Mouse (Mus musculus): ENCODE measurements around the gene Sgk1.
A peak's percentile ranks its signal among the peaks of the same experiment; 100 is the strongest.

Gene Sgk1

DNA sequence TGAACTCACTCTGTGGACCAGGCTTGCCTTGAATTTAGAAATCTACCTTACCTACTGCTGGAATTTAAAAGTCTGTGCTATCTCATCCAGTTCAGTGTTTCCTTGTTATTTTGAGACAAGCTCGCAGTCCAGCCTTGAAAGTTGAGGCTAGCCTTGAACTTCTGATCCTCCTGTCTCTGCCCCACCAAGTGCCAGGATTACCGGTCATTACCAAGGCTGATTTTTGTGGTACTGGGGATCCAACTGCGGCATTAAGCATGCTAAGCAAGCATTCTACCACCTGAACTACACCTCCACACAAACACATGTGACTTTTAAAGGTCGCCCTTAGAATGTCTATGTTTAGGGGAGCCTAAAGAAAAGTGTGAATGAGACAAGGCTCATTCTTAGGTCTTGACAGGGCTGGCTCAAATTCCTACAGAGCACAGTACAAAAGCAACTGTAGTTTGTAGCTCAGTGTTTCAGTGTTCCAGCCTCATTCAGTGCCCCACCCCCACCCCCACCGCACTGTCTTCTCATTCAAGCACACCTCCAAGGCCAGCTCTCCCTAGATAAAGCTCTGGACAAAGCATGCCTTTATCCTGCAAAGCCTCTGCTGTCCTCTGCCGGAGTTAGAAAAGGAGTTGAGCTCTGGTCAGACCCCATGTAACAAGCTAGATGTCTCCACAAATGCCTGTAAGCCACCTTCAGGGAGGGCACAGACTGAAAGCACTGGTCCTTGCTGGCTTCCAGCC is 36.2 kb downstream of the Sgk1 start:
- no peak for DNase-seq (ENCODE audit: low spot score)

DNA sequence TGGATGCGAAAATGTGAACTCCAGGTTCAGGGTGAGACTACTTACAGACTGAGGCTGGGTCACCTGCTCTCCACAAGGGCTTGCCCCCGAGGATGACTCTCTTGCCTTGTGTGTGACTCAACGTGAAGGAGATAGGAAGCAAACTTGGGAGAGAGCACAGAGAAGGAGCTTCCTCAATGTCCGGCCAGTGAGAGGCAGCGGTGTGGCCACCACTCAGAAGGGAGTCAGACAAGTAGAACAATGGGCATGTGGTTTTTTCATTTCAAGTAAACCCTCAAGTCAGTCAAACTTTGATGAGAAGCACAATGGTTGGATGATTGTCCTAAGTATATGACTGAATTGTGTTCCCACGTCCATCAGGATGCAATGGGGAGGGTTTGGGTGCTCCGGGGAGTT is 36.8 kb downstream of the Sgk1 start:
- DNase-seq (ENCODE audit: low spot score) = no peak

DNA sequence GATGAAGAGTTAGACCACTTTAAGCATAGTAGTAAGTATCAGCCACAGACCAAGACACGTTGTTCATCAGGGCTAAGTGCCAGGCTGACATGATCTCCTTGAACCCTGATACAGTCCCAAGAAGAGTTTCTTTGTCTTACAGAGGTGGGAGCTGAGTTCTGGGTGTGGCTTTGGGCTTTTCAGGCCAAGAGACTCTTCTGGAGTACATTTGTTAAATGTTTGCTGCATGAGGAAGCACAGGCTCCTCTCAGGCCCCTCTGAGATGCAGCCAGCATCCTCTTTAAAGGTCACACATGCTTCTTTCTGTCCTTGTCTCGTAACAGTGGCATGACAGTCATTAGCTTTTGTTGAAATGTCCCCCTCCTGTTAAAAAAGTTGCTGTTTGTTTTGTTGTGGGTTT is 38.6 kb downstream of the Sgk1 start:
- DNase-seq (ENCODE audit: low spot score) = no peak

DNA sequence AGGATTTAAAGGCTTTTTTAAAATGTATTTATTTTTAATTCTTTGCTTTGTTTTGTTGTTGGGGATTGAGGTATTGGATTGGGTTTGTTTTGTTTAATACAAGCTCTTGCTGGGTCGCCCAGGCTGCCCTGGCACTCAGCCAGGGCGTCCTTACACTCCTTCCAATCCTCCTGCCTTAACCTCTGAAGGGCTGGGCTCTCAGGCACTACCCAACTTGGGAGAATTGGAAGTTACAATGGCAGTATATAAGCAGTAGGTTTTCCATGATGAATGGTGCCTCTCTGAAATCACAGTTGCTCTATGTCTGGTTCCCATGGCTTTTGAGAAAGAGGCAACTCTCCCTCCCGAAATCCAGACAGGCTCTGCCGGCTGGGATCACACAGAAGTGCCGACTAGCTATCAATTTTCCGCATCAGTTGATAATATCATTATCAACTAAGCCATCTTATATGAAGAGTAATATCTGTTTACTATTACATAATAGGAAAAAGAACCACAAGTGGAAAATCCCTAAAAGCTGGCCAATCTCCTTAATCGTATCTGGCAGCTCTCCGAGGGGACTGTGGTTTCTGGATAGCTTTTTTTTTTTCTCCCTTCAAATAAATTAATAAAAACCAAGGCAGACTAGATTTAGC is 40.8 kb downstream of the Sgk1 start:
- peak; percentile 14 for DNase-seq (ENCODE audit: low spot score)

DNA sequence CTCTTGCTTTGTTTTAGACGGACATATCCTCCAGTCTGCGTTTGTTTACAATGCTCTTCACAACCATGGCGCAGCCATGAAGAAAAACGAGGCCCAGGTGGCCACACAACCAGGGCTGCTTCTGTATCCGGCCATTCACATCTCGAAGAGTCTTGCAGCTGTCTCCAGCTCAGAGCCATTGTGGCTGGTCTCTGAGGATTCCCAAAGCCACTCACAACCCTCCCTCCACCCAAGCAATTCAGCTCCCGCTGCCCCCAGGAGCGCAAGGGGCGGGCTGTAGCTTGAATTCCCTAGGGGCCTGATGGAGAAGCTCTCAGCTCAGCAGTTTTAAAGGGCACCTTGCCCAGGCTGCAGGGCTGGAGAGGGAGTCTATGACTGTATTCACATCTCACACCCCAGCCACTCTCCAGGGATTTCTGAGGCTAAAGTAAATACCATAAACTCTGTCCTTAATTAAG is 41.5 kb downstream of the Sgk1 start:
- peak; percentile 41 for DNase-seq (ENCODE audit: low spot score)

DNA sequence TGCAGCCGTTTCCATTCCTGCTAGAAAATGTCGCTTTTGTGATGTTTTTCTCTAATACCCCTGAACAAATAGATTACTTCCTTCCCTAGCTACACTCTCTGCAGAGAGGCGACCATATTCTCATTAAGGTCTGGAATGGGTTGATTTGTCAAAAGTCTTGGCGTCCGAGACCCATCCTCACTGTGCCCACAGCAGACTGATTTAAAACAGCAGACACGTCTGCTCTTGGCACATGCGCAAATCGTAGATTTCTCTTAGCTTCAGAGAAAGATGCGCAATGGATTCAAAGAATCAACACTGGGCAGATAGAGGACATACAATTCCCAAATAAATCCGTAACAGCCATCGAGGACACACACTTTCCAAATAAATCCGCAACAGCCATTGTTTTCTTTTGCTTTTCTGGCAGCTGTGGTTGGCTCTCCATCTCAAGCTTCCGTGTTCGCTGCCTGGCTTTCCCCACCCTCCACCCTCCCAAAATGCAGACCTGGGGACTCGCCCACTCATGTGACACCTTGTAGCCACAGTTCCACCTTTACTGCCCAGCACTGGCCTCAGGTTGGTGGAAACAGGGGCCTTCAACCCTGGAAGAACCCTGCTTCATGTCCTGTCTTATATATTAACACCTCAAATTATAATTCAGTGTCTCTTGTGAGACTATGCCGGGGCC is 42.2 kb downstream of the Sgk1 start:
- no peak for DNase-seq (ENCODE audit: low spot score)

DNA sequence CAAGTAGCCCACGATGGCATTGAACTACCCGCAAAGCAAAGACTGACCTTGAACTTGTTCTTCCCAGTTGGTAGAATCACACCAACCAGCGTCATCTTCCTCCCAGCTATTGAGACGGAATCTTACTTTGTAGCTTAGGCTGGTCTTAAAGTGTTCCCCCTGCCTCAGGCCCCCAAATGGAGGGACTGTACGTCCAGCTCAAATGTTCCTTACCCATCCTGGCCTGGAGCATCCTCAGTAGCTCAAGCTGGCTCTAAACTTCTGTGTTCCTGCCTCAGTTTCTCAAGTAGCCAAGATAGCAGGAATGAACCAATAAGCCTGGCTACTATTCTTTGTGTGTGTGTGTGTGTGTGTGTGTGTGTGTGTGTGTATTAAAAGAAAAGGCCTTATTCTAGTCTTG is 45.0 kb downstream of the Sgk1 start:
- DNase-seq (ENCODE audit: low spot score) = no peak

DNA sequence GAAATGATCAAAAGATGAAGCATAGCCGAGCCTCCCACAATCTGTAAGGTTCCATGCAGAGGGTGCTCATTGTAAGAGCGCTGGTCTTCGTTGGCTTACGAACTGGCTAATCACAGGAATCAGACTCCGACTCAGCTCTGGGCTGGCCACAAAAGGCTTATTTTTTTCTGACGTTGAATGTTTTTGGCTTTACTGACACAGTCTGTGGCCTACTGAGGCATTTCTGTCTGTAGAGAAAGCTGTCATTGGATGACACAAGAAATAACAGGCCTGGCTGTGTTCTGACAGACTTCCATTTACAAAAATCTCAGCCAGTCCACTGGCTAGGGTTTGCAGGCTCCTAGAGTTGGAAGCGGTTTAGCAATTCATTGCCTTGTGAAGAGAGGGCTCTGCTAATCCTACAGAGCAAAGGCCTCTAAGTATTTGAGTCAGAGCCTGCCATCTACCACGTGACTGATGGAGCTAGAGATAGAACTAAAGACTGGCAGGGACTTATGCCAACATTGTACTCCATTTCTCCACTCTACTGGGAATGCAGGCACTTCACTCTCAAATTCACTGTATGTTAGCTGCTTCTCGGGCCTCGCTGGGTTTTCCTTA is 48.9 kb downstream of the Sgk1 start:
- DNase-seq (ENCODE audit: low spot score) = no peak

DNA sequence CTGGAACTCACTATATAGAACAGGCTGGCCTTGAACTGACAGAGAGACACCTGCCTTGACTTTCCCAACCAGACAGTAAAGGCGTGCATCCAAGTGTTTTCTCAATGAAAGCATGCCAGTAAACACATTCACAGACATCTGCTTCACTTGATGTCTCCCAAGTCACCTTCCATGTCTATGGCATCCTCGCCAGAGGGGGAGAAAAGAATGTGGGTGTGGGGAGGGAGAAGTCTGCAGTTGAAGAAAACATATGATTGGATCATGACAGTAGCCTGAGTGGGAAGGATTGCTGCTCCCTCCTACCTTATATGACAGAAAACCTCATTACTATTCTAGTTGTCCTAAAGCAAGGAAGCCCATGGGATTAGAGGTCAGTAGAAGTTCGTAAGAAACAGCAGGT is 50.8 kb downstream of the Sgk1 start:
- no peak for DNase-seq (ENCODE audit: low spot score)

DNA sequence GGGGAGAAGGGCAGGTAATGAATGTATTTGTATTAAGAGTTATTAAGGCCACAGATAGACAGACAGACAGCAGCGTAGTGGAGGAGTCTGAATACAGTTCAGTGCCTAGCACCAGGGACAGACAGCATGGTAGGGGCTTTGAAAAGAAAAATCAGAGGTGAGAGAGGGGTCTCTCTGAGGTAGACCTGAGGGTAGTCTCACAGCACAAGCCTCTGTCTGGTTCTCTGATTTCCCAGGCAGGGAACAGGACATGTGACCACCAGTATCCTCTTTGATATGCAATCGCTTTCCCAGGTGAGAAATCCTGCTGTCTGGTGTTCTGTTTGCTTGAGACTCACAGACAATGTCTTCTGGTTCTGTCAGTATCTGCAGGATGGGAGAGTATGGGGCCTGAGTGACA is 52.8 kb downstream of the Sgk1 start:
- DNase-seq (ENCODE audit: low spot score) = no peak

DNA sequence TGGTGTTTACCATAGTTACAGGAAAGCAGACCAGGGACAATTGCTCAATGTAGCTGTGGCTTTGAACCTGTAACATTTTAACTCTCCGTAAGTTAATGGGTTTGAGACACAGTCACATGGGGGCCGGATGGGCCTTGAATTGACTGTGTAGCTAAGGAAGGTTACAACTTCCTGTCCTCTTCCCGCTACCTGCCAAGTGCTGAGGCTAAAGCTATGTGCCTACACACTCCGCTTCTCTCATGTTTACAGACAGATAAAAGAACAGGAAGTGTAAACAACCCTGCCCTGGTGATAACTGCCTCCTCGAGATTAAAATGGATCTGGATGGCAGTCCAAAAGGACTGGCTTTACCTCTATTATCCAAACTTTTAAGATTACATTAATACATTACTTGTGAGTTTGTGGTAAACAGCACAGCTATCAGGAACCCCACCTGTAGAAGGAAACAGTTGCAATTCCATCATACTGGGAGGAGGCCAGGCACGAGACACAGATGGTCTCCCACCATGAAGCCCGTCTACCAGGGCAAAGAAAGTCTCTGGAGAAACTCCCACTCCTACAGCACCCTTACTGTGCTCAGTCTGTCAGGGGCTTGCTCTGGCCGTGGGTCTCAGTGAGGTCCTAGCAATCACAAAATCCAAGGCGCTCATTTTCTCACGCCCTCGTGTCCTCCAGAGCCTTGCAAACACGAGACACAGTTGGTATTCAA is 54.7 kb downstream of the Sgk1 start:
- no peak for DNase-seq (ENCODE audit: low spot score)

DNA sequence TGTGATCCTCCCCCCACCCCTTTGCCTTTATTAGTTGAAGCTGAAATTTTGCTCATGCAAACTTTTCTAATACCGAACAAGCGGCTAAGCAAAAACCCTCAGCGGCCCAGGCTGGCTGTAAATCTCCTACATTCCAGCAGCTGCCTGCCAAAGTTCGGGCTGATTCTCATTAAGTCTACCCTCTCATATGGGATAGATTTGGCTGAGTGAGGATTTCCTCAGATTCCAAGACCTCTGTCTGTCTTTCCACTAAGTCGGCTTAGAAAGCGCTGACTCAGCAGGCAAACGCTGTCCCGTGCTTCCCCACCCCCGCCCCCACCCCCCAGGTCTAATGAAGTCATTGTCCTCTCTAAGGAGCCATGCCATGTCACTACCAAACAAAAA is 55.2 kb downstream of the Sgk1 start:
- DNase-seq (ENCODE audit: low spot score) = no peak

DNA sequence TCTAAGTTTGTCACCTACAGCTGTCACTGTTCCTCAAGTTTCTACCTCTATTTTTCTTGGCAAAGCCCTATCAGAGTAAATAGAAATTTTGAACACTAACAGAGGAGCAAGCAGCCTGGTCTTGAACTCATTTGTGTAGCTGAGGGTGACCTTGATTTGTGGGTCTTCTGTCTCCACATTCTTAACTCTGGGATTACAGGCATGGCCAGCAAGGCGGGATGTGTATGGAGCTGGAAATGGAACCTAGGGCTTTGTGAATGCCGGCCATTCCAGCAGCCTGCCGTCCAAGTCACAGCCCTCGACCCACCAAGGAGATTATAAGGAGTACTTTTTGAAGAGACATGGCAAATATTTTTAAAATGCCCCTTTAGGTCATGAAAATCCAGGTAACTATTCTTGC is 56.2 kb downstream of the Sgk1 start:
- DNase-seq (ENCODE audit: low spot score) = no peak

DNA sequence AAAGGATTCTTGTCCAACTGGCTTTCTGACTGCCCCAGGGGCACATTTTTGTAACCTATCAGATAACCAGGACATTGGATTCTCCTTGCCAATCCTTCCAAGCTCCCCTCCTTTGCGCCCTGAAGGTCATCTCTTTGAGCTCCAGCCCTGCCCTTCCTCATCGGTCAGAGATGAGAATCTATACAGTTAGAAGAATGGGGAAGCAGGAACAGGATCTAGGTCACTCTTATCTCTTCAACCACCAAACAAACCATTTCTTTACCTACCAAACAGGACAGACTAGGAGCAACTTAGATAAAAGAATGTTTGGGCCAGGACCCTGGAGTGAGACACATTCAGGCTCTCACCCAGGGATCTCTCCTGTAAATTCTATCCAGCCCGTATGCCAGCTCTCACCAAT is 59.3 kb downstream of the Sgk1 start:
- no peak for DNase-seq (ENCODE audit: low spot score)

DNA sequence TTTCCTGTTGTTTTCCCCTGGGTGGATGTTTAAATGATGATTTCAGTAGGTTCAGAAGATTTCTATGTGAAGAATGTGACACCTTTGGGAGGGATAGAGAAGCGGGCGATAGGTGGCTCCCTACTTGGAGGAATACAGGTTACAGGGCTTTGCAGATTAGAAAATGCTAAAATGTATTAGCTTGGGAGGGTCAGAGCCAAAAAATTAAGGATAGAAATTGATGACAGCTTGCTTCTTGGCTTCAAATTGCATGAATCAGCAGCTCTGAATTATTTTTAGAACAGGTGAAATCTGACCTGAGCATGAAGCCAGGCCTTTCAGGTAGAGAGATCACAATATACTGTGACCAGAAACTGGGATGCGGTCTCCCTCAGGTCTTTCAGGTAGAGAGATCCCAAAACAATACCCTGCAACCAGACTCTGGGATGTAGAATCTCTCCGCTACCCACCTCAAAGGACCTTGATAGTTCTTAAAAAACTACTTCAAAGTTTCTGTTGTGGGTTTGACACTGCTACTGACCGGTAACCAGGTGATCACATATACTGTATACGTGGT is 61.2 kb downstream of the Sgk1 start:
- DNase-seq (ENCODE audit: low spot score) = no peak

DNA sequence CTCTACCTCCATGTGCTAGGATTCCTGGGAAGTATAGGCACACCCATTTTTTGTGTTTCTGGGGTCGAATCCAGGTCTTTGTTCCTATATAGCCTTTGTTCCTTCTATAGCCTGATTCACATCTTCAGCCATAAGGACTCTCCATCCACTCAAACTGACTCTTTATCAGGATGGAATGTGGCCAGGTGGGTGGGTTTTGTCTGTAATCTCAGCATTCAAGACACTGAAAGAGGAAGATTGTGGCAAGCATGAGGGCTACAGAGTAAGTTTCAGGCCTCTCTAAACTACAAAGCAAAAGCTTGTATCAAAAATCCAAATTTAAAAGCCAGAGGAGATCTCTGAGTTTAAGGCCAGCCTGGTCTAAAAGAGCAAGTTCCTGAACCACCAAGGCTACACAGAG is 63.2 kb downstream of the Sgk1 start:
- DNase-seq (ENCODE audit: low spot score) = no peak

DNA sequence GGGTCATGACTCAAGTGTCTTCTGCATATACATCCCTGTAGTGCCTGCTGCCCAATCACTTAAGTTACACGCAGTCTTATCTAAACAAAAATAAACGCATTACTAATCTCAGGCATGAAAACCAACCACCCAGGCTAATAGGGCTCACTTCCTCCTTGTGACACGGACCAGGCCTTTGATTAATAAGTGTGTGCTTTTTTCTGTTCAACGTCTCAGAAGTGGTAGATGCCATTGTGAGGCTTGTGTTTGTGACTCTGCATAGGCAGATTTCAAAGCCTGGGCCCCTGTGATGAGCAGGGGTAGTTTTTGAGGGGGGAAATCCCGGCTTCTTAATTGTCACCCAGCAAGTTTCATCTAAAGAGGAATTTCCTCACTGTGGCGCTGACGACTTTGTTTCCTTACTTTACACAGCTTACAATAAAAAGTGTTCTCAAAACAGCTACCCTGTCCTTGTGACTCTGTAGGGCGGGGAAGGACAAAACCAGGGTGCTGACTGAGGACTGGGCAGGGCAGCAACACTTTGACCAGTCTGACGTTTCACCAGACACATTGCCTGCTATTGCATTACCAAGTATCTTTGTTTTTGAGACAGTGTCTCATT is 64.9 kb downstream of the Sgk1 start:
- DNase-seq (ENCODE audit: low spot score) = no peak

DNA sequence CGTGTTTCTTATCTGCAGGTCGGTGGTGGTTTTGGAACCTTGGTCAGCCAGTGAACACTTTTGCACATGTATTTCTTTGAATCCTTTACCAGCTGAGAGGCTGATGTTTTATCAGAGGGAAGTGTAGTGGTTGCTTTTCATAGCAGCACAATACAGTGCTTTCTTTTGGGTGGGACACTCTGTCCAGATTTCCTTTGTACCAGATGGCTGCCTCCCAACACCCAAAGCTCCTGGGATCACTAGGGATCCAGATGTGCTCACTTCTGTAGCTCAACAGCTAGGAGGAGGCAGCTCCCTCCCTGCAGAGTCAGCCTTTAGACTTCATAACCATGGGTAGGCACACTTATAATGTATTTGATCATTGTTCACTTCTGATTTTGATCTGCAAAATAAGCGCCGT is 70.5 kb downstream of the Sgk1 start:
- no peak for DNase-seq (ENCODE audit: low spot score)

DNA sequence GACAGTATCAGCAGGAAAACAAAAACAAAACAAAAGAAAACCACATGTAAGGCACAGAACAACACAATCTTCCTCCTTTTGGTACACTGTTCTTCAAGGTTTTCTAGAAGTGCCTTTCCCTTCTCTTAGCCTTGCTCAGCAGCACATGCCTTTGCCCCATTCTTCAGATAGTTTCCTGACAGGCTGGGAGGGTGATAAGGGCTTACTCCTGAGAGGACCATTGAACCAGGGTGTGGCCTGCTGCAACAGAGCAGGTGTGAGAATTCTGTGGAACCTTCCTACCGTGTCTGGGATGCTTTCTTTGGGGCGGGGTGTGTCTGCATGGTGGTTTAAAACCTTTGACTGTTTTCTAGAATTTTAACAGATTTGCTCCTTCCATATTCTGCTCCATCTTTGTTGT is 79.1 kb downstream of the Sgk1 start:
- no peak for DNase-seq (ENCODE audit: low spot score)

DNA sequence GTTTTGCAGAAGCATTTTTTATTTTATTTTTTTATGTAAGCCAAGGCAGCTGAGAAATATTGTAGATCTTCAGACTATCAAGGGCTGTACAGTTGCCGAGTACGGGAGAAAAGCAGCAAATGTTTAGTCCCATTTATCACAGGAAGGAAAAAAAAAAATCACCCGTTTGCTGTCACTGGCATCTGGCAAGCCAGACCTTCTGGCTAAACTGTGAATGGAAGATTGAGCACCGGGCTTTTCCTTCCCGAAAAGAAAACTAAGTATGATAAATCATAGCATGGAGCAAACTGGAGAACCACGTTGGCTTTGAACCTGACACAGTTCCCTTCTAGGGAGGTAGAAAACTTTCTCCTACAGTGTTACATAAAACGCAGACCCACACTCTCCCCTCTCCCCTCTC is 81.0 kb downstream of the Sgk1 start:
- no peak for DNase-seq (ENCODE audit: low spot score)

DNA sequence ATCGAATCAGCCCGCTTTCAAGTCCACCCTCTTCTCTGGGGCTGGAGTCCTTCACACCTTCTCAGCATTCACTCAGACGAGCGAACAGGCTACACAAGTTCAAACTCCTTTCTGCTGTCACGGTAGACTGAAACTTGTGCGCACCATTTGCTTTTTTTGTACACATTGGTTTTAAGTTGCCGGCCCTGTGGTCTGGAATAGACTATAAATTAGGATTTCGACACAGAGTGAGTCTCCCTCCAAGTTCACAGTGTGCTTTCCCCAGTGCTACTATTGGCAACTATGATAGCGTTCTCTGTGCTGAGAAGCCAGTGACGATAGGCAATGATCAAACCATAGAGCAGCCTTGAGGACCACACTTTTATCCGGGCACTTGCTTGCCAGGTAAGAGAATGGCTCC is 91.7 kb downstream of the Sgk1 start:
- no peak for DNase-seq (ENCODE audit: low spot score)

DNA sequence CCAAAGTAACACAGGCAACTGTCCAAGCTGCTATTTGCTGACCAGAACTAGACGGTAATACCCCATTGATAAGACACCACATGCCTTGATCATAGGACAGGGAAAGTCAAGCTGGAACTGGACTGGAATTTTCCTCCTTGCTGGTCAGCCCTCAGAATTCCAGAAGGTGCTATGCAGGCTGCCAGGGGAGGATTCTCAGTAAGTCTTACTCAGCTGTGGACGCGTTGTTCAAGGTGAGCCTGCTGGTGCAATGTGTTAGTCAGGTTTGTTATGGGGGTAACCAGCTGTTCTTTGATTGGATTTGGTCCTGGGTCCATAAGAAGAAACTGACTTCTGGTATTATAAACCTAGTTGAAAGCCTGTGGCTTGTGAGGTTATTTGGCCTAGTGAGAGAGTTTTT is 92.8 kb downstream of the Sgk1 start:
- DNase-seq (ENCODE audit: low spot score) = no peak
